Mouse (Mus musculus) embryonic facial prominence, embryonic 12.5 days (tissue): Measurements from ENCODE around the gene Dhx32. TPM values are rescaled to one million over a fixed set of nuclear protein-coding genes. Genes with fewer than 3 reads are reported as not detected.
A peak's percentile ranks its signal among the peaks of the same experiment; 100 is the strongest.

ENCODE experiments used
- ATAC-seq: fragments of 200-750 bp; cut with Nextera tagmentation; 2 replicates; pipeline ENCODE4 v1.8.0; 2017; ENCODE audit not compliant: insufficient number of reproducible peaks, insufficient read depth, low FRiP score, low TSS enrichment
- H3K27ac ChIP-seq: fragments of 300-500 bp; sonication (generic); 2 replicates; pipeline ENCODE4 v1.5.1; 2016; ENCODE audit warnings: mild to moderate bottlenecking
- H3K27me3 ChIP-seq: fragments of 300-500 bp; sonication (generic); 2 replicates; pipeline ENCODE4 v1.6.1; 2016; ENCODE audit warnings: mild to moderate bottlenecking, moderate library complexity
- H3K36me3 ChIP-seq: fragments of 300-500 bp; sonication (generic); 2 replicates; pipeline ENCODE4 v1.6.1; 2016; ENCODE audit warnings: mild to moderate bottlenecking
- H3K4me1 ChIP-seq: fragments of 300-500 bp; sonication (generic); 2 replicates; pipeline ENCODE4 v1.6.1; 2016
- H3K4me2 ChIP-seq: fragments of 300-500 bp; sonication (generic); replicated peaks from 2 replicates; pipeline ENCODE4 v1.6.1; 2016; ENCODE audit warnings: mild to moderate bottlenecking, moderate library complexity
- H3K4me3 ChIP-seq: fragments of 300-500 bp; sonication (generic); 2 replicates; pipeline ENCODE4 v1.5.1; 2016; ENCODE audit warnings: mild to moderate bottlenecking
- H3K9ac ChIP-seq: fragments of 300-500 bp; sonication (generic); 2 replicates; pipeline ENCODE4 v1.6.1; 2016; ENCODE audit warnings: mild to moderate bottlenecking, moderate library complexity
- H3K9me3 ChIP-seq: fragments of 300-500 bp; sonication (generic); 2 replicates; pipeline ENCODE4 v1.6.1; 2016; ENCODE audit warnings: mild to moderate bottlenecking, moderate library complexity
- WGBS: fragments of 180-500 bp; shearing (Covaris S2); methylation state at CpG from one replicate; pipeline ENCODE4 v1.1.7; 2016; 5-methylcytosine and 5-hydroxymethylcytosine counted together
- polyA plus RNA-seq: library from polyadenylated mRNA; unstranded; fragments of >200 nt; fragmentation: Nextera tagmentation; extraction: Ambion mirVana; gene quantifications from 2 replicates; pipeline ENCODE4 v1.2.1, GENCODE M21; 2016

Dhx32 gene
- polyA plus RNA-seq, 1 experiment from 2014 or later, result 28.3 TPM

DNA sequence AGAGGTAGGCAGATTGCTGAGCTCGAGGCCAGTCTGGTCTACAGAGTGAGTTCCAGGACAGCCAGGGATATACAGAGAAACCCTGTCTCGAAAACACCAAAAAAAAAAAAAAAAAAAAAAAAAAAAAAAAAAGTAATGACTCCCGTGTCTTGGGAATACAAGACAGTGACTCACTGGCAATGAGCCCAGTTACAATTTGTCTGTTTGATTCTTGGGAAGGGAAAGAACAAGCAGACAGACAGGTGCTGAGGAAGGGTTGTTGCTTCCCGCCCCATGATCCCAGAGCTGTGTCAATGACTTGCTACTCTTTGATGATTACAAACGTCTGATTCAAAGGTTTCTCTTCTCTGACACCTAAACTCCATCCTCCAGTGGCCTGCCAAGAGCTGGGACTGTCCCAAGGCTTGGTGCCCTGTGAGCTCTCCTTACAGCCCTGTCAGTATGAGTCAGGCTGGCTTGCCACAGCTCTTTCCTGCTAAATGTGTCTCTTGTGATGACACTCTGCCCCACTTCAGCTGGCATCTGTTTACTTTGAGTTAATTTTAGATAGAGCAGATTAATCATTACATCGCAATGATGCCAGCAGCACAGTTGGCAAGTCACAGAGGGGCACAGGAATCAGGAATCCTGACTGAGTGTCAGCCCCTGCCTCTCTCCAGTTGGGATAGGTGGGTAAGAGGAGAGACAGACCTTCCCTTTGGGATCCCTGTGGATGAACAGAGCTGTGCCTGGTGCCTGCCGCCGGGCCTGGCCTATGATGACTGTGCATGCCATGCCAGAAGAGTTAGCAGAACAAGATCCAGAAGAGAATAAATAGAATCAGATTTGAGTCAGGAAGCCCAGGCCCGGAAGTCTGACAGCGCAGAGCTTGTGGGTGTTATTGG, 11.0 kb upstream of the Dhx32 start:
- ATAC-seq, result no peak
- Histone ChIP-seq H3K27ac (no peak overlapping the region), H3K4me1 (no peaks in the 10 kb centered on the region; the same call in 1 of the 2 replicates), H3K4me2 (no peak overlapping the region), H3K4me3 (no peak overlapping the region), H3K9ac (no peak overlapping the region), H3K36me3 (no peaks in the 10 kb centered on the region), H3K9me3 (no peaks in the 10 kb centered on the region), H3K27me3 (no peaks in the 10 kb centered on the region)
- 67% methylated on average over 10 of the region's 10 CpGs for WGBS

DNA sequence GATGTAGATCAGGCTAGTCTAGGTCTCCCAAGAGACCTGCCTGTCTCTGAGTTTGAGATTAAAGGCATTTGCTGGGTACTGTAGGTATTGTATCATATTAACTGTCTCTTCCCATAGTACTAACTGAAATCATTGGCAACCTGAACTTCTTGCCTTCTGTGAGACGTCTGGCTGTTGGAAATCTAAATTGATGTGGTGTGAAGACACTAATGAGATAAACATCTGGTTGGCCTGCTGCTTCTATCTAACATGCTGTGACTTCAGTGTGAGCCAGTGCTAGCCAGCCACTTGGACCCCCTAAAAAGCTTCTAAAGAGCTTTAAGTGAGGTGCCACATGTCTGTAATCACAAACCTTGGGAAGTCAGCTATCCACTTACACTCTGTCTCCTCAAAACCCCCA, 10.2 kb upstream of the Dhx32 start:
- H3K9me3 ChIP-seq, result no peaks in the 10 kb centered on the region
- WGBS, result 18% methylated on average over 1 of the region's 1 CpGs
- no peaks in the 10 kb centered on the region; the same call in 1 of the 2 replicates for H3K4me1 ChIP-seq
- H3K36me3 ChIP-seq, result no peaks in the 10 kb centered on the region
- no peak overlapping the region for H3K27ac ChIP-seq
- no peaks in the 10 kb centered on the region for H3K27me3 ChIP-seq
- no peak overlapping the region for H3K9ac ChIP-seq
- no peak overlapping the region for H3K4me2 ChIP-seq
- ATAC-seq, result no peak
- H3K4me3 ChIP-seq, result no peak overlapping the region

DNA sequence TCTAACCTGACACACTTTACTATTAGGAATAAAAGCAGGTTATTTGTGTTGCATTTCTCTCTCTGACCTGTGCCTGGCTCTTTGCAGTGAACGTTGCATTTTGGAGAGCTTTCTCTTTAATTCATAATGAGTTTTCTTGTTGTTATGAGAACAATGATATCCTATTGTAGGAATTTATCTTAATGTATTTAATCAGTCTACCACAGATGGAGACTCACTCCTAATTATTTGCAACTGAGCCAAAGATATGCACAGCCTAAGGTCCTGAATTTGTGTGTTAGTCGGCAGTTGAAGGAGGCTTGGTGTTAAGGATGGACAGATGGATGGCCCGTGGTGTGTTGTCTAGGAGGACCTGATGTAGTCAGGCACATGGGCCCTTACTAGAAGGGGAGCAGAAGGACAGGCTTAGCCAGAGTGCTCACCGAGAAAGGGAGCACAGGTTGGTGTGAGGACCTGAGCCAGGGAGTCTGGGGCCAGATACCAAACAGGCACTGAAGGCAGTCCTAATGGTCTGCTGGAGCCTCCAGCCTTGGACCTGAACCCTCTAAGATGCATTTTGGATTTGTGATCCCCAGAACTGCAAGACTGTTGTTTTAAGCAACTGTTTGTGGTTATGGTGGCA, 8.2 kb upstream of the Dhx32 start:
- no peak for ATAC-seq
- Histone ChIP-seq H3K4me1 (no peaks in the 10 kb centered on the region; the same call in 1 of the 2 replicates), H3K9me3 (no peaks in the 10 kb centered on the region), H3K36me3 (no peaks in the 10 kb centered on the region), H3K9ac (no peak overlapping the region), H3K4me2 (no peak overlapping the region), H3K4me3 (no peak overlapping the region), H3K27me3 (no peaks in the 10 kb centered on the region), H3K27ac (no peak overlapping the region)
- WGBS, result 88% methylated on average over 4 of the region's 4 CpGs

- 93% methylated on average over 4 of the region's 4 CpGs for WGBS
- Histone ChIP-seq H3K36me3 (no peaks in the 10 kb centered on the region), H3K4me2 (no peak overlapping the region), H3K27ac (no peak overlapping the region), H3K9me3 (no peaks in the 10 kb centered on the region), H3K4me1 (no peaks in the 10 kb centered on the region; the same call in 1 of the 2 replicates), H3K4me3 (no peak overlapping the region), H3K9ac (no peak overlapping the region), H3K27me3 (no peaks in the 10 kb centered on the region)
- ATAC-seq, result no peak
Observed at GRCm38 (mm10) chr7:133790171-133790570, 7.6 kb upstream of the Dhx32 start.

- no peak overlapping the region for H3K9ac ChIP-seq
- no peaks in the 10 kb centered on the region for H3K4me1 ChIP-seq
- 62% methylated on average over 3 of the region's 3 CpGs for WGBS
- no peak overlapping the region for H3K4me3 ChIP-seq
- H3K4me2 ChIP-seq, result no peak overlapping the region
- no peaks in the 10 kb centered on the region for H3K27me3 ChIP-seq
- no peaks in the 10 kb centered on the region for H3K9me3 ChIP-seq
- H3K36me3 ChIP-seq, result no peaks in the 10 kb centered on the region
- ATAC-seq, result no peak
- no peak overlapping the region for H3K27ac ChIP-seq
Observed at GRCm38 (mm10) chr7:133788147-133788546, 5.6 kb upstream of the Dhx32 start.

- Histone ChIP-seq H3K9ac (no peak overlapping the region), H3K27ac (no peak overlapping the region), H3K4me3 (no peak overlapping the region), H3K36me3 (no peaks in the 10 kb centered on the region), H3K4me1 (no peaks in the 10 kb centered on the region), H3K27me3 (no peaks in the 10 kb centered on the region), H3K4me2 (no peak overlapping the region), H3K9me3 (no peaks in the 10 kb centered on the region)
- ATAC-seq, result no peak
- WGBS, result 81% methylated on average over 6 of the region's 6 CpGs
Observed at GRCm38 (mm10) chr7:133787571-133787970, 5.0 kb upstream of the Dhx32 start.

- Histone ChIP-seq H3K4me2 (no peak overlapping the region), H3K27me3 (peaks cover 5% of the 10 kb centered on the region; the same call in 1 of the 2 replicates), H3K36me3 (no peaks in the 10 kb centered on the region), H3K4me1 (no peaks in the 10 kb centered on the region), H3K9me3 (no peaks in the 10 kb centered on the region), H3K9ac (no peak overlapping the region), H3K4me3 (no peak overlapping the region), H3K27ac (no peak overlapping the region)
- ATAC-seq, result no peak
- WGBS, result 60% methylated on average over 6 of the region's 6 CpGs
Observed at GRCm38 (mm10) chr7:133781991-133782390, 535 bp downstream of the Dhx32 start.

- Histone ChIP-seq H3K27me3 (peaks cover 5% of the 10 kb centered on the region; the same call in 1 of the 2 replicates), H3K9me3 (no peaks in the 10 kb centered on the region), H3K9ac (no peak overlapping the region), H3K4me3 (no peak overlapping the region), H3K4me2 (no peak overlapping the region), H3K4me1 (no peaks in the 10 kb centered on the region), H3K36me3 (no peaks in the 10 kb centered on the region), H3K27ac (no peak overlapping the region)
- 69% methylated on average over 6 of the region's 6 CpGs for WGBS
- ATAC-seq, result no peak
Observed at GRCm38 (mm10) chr7:133781583-133781982, 943 bp downstream of the Dhx32 start.

- H3K36me3 ChIP-seq, result no peaks in the 10 kb centered on the region
- under 1% methylated on average over 45 of the region's 45 CpGs for WGBS
- peaks cover 6% of the 10 kb centered on the region for H3K4me1 ChIP-seq
- peak within 1 kb of the TSS; percentile 87 for H3K4me2 ChIP-seq
- H3K9ac ChIP-seq, result peak within 1 kb of the TSS; percentile 67
- peak; percentile 90 for ATAC-seq
- no peak within 1 kb of the TSS for H3K27ac ChIP-seq
- no peaks in the 10 kb centered on the region for H3K9me3 ChIP-seq
- peaks cover 11% of the 10 kb centered on the region for H3K27me3 ChIP-seq
- peak within 1 kb of the TSS; percentile 73 for H3K4me3 ChIP-seq
Observed at GRCm38 (mm10) chr7:133776626-133776996, 5.9 kb downstream of the Dhx32 start, which contains the start of gene Fank1. Gene Fank1, plus strand, starts transcription at chr7:133776861.

- Histone ChIP-seq H3K27me3 (peaks cover 11% of the 10 kb centered on the region), H3K4me3 (peak overlapping the region; percentile 73), H3K9me3 (no peaks in the 10 kb centered on the region), H3K9ac (peak overlapping the region; percentile 67), H3K36me3 (no peaks in the 10 kb centered on the region), H3K4me1 (peaks cover 6% of the 10 kb centered on the region), H3K27ac (no peak overlapping the region), H3K4me2 (peak overlapping the region; percentile 87)
- 4% methylated on average over 38 of the region's 38 CpGs for WGBS
- ATAC-seq, result peak; percentile 53
Observed at GRCm38 (mm10) chr7:133775796-133776625, 6.5 kb downstream of the Dhx32 start.

- no peak for ATAC-seq
- Histone ChIP-seq H3K27ac (no peak overlapping the region), H3K9ac (no peak overlapping the region), H3K27me3 (peaks cover 11% of the 10 kb centered on the region), H3K4me2 (peak overlapping the region; percentile 87; the same call in 1 of the 2 replicates), H3K36me3 (no peaks in the 10 kb centered on the region), H3K9me3 (no peaks in the 10 kb centered on the region), H3K4me1 (peaks cover 6% of the 10 kb centered on the region), H3K4me3 (no peak overlapping the region)
- WGBS, result 77% methylated on average over 5 of the region's 5 CpGs
Observed at GRCm38 (mm10) chr7:133775179-133775578, 7.3 kb downstream of the Dhx32 start.
